Mouse (Mus musculus): ENCODE measurements at regions not wholly inside any gene's neighbourhood (a gene's known extent, or its start where the extent isn't known, plus 50 kb on each side); places are given as distances from the start of the nearest gene placed in this dataset.

DNA sequence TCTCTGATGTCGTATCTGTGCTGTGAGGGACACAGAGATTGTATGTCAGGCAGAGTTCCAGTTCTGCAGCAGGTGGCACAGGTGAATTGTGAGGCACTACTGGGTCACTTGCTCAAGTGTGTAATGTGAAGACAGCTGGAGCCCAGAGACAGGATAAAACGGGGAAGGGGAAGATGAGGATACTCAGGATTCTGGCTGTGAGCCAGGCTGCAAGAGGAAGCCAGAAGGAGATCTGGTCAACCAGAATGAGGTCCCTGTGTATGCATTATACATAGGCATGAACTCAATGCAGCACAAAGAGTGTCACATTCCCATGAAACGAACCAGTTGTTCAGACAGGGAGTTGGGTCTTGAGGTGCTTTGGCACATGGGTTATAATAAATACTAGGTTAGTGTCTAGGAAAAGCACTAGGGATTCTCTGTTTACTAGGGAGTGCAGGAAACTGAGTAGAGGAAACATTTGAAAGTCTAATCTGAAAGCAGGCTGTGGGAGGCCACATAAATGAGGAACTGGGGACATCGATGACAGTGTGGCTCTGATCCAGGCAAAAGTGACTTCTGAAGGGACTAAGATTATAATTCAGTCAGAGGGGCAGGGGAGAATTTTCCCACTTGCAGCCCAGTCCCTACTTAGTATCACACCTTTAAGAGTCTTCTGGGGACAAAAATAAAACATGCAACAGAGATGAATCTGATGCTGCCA, 109.9 kb upstream of the Rxfp2 start:
- no peak for DNase-seq (ENCODE audit: low read depth, low spot score)

DNA sequence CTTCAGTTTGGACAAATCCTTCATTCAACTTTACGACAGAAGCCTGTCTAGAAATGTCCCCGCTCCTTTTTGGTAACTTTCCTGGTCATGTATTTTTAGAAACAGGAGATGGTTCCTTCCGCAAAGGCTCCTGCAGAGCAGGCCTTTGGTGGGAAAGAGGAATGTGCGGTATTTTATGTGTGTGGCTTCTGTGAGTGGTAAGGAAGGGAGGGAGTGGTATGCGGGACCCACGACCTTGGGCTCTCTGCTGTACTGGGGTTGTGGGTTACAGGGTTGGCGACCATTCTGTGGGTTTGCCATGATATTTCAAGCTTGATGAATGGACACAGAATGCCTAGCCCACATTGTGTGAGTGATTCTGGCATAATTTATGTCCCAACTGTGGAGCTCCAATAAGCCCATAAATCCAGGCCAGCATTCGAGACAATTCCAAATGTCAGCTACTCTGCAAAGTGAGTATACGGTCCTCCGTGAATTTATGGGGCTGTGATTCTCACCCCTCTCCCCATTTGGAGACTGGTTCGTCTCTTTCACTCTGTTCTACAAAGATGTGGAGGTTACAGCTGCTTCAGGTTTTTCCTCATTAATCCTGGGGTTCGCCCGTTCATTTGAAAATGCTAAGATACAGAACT, 109.3 kb upstream of the Rxfp2 start:
- DNase-seq (ENCODE audit: low read depth, low spot score), result peak; percentile 47

DNA sequence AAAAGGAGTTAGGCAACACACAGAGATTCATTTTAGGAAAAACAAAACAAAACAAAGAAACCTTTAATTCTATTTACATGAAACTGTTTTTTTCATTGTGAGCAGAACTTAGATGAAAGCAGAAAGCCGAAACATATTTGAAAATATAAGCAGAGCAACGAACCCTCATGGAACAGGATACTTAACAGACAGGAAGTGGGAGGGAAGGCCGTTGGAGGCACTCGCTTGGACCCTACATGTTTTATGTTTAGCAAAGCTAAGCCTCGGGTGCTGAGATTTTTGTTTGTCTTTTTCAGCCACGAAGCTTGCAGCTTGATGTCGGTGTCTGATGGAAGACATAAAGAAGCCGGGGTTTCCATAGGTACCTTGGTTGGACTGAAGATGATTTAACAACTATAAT, 108.5 kb upstream of the Rxfp2 start:
- no peak for DNase-seq (ENCODE audit: low read depth, low spot score)

DNA sequence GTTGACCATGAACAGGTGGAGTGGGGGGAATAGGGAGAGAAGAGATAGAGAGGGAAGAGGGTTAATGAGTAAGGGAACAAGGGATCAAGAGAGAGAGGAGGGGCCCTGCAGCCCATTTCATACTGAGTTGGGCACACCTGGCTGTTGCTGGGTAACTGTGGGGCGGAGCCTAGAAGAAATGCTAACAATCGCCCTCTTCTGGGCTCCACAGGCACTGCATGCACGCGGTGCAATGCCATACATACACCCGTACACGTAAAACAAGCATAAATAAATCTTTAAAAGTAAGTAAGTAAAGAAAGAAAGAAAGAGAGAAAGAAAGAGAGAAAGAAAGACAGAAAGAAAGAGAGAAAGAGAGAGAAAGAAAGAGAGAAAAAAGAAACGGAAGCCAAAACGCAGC, 106.5 kb upstream of the Rxfp2 start:
- DNase-seq (ENCODE audit: low read depth, low spot score), result peak; percentile 86

DNA sequence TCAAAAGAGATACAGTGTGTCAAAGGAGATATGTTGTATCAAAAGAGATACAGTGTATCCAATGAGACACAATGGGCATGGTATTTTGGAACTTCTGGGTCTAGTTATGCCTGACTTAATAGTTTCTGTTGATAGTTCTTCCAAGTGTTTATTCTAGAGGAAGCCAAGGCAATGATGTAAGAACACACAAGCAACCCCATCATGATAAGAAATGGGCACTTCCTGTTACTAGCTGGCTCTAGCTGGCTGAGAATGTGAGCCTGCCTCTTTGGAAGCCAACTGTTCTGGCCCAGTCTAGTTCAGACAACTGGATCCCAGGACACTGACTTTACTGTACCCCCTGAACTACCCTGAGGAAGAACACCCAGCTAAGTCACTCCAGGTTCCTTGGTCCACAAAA, 102.7 kb upstream of the Rxfp2 start:
- no peak for DNase-seq (ENCODE audit: low read depth, low spot score)

DNA sequence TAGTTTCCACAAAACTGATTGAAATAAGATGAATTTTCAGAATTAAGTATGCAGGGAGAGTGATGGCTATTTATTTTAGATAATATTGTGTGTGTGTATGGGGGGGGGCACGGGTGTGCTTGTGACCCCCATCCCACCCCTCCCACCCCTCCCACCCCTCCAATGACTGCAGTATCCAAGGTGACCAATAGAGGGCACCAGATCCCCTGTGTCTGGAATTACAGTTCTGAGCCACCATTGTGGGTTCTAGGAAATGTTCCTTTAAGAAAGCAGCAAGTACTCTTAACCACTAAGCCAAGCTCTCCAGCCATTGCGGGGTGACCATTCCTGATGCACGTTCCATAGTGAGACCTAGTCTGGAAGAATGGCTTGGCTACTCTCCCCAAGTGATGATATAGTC, 101.1 kb upstream of the Rxfp2 start:
- peak; percentile 56 for DNase-seq (ENCODE audit: low read depth, low spot score)

DNA sequence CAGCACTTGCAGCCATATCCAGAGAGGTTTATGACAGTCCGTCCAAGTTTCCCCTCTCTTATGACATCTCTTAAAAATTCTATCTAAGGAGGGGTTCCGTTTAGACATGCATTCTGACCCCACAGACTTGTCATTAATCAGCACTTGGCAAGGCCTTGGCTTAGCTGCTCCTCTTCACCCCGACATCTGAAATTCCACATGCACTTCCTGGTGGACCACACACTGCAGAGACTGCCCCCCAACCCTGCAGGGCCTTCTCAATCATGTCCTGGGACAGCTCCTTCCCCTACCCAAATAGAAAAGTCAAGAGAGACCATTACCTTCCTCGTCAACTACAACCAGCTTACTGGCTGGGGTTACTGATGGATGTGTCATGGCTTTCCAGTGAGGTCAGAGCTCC, 99.4 kb upstream of the Rxfp2 start:
- DNase-seq (ENCODE audit: low read depth, low spot score), result no peak

DNA sequence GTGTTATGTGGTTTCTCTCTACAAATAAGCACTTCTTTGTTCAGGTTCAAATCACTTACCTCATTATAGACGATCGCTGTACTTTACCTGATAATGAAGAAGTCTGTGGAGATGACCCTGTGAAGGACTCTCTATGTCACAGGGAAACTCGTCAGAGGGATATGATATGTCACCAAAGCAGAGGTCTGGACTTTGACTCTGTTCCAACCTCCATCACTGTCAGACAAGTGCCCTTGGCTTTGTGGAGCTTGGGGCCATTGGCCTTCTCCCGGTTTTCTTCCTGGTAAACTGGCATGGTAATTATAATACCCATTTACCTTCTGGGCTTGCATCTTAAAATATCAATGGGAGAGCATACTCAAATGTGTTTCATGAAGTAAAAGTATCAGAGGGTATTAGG, 98.1 kb upstream of the Rxfp2 start:
- no peak for DNase-seq (ENCODE audit: low read depth, low spot score)

DNA sequence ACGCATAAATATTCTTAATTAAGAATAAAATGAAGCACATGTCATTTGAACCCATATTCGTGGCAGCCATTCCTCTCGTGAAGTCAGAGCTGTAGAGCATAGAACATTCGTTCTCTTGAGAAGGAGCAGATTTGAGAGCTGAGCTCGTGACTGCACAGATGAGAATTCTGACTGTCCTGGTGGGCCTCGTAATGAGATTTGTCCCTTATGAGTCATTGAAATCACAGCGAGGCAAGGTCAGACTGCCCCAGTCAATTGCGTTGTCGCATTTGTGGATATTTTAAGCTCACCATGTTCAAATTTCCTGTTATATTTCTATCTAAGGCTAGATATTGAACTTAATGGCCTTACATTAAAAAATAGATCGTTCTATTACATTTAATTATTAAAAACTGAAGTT, 94.0 kb upstream of the Rxfp2 start:
- no peak for DNase-seq (ENCODE audit: low read depth, low spot score)

DNA sequence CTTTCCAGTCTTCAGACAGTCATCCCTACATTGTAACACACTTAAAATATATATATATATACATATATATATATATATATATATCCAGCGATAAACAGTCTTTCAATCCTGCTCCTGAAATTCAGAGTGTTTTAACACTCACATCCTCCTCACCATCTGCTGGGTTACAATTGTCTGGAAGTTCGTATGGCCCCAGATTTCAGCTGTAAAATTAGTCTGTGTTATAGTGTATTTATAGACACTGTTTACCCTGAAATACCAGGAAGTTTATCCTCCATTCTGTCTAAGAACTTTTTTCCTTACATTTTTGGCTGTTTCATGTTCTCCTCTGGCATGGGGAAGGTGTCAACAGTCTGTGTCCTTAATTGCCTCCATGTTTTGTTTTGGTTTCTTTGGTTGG, 91.7 kb upstream of the Rxfp2 start:
- no peak for DNase-seq (ENCODE audit: low read depth, low spot score)

DNA sequence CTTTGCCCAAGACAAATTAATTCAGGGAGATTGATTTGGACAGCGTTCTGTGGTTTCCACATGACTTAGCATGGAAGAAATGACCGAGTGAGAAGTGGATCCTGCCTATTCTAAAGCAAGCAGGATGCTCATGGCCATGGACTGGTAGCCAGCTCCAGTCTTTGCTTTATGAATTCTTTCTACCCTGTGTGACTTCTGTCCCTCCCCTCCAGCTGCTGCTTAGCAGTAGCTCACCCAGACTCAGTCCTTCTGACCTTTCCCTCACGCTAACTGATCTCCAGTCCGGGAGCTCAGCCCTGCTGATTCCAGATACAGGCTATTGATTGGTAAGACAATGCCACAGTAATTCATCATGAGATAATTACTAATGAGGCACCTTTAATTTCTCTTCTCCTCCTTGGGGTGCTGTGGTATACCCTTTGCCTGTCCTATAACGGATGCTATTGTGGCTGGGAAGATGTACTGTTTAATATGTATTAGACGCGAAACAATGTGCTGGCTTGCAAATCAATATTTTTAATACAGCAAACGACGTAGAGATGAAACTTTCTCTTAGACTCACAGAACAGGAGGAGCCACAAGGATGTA, 86.8 kb upstream of the Rxfp2 start:
- DNase-seq (ENCODE audit: low read depth, low spot score), result peak; percentile 21

DNA sequence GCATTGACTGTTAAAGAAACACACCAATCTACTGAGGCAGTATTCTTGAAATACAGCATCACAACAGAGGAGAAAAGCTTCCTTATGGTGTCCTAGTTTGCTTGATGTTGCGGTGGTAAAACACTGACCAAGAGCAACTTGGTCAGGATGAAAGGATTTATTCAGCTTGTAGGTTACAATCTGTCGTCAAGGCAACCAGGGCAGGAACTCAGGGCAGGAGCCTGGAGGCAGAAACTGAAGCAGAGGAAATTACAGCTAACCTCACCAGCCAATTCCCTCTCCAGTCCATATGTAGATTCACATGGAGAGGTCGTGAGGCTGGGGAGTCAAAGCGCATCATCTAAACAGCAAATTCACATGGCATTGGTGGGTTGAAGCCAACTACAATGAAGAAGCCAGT, 86.3 kb upstream of the Rxfp2 start:
- peak; percentile 65 for DNase-seq (ENCODE audit: low read depth, low spot score)

DNA sequence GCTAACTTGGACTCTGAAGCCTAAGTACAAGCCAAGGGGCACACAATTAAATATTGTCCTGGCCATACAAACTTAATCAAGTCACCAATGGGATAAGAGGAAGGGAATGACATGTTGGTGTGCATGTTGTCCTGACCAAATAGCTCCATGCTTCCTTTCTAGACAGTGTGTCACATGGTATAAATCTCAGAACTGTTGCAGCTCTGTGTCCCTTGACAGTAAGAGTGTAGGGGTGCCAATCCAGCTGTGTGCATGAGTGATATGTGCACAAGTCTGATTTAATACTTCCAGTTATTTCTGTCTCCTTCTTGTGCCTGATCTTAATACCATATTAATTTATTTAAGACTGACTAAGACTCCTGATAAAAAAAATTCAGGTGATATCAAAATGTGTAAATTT, 72.8 kb upstream of the Rxfp2 start:
- no peak for DNase-seq (ENCODE audit: low read depth, low spot score)

DNA sequence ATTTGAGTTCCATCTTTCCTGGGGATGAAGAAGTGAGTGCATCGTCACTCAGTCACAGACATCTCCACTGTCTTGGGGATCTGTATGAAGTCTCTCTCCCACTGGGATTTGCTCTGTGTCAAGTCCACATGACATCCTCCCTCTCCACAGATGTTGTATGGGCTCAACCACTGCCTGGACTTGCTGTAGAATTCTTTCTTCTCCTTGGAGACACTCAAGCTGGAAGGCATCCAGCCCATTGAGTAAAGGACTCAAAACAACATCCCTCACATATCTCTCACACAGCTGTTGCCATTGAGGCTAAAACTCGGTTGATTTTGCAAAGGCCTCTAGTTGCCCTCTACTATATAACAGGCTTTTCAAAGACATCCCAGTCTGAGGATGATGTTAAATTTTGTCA, 71.0 kb upstream of the Rxfp2 start:
- no peak for DNase-seq (ENCODE audit: low read depth, low spot score)

DNA sequence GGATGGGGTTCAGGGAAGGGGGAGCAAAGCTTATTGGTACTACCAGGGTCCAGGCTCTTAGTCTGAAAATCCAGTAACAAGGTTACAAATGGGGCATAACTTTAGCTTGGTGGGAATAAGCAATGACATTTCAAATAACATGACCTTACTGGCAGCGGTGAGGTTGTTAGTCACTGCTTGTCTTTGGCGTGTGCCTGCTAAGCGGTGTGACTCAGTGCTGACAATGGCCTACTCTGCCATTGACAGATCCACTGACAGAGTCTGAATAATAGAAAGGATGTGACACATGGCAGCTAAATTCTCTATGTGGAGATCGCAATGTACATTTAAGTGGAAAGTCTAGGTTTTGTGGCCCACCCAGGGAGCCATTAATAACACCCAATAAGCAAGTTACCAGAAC, 61.5 kb upstream of the Rxfp2 start:
- DNase-seq (ENCODE audit: low read depth, low spot score), result no peak

DNA sequence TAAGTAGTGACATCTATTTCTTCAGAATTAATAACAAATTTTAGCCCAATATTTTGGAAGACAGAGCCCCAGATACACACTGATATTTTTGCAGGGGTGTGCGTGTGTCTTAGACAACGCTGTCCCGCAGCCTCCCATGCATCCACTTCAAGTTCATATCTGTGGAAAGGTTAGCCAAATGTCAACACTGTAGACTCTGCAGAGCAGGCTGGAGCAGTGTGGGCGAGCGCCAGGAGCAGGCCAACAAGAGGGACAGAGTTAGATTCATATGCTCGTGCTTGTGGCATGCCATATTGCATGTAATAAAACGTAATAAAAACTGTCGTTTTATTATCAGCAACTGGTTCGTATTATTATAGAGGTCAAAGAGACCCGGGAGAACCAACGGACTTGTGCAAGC, 57.3 kb upstream of the Rxfp2 start:
- DNase-seq (ENCODE audit: low read depth, low spot score), result no peak

DNA sequence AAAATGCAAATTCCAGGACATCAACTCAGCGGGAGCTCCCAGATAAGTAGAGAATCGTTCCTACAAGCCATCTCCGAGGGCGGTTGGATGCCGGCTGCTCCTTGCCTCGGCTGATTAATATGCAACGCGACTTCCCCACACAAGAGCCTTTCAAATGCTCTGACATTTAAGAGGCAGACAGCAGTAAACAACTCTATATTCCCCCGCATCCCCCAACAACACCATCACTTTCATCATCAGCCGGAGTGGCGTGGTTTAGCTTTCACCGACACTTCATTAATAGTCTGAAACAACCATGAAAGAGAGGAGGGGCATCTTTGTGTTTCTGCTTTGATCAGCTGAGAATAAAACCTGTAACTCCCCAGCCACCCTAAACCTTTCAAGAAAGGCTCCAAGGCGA, 53.7 kb upstream of the Rxfp2 start:
- DNase-seq (ENCODE audit: low read depth, low spot score), result peak; percentile 78
